Mouse (Mus musculus): ENCODE measurements around the gene Qrich2.
"Not testable (repeated sequence)": the region's sequence is repeated elsewhere in the genome, so short reads cannot be mapped to it uniquely, and the experiment has no call there.

Gene Qrich2

DNA sequence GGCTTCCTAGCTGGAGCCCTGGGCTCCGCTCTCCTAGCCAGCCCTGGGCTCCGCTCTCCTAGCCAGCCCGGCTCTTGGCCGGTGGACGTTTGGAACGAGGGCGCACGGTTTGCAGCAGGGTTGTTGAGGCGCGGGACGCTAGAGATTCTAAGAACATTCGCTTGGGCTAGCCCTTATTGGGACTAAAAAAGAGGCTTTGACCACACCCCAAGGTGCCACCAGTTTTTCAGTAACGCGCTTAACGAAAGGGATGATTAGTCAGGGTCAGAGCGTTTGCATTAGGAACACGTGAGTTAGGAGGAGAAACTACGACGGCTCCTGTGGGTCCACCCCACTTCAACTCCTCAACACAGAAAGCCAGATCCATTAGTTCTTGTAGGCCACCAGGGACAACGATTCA, at the start of gene Qrich2:
Qrich2 (minus strand) TSS at position 101 of the 400 bp plus-strand sequence.
- DNase-seq (ENCODE audit: low read depth), result no peak

DNA sequence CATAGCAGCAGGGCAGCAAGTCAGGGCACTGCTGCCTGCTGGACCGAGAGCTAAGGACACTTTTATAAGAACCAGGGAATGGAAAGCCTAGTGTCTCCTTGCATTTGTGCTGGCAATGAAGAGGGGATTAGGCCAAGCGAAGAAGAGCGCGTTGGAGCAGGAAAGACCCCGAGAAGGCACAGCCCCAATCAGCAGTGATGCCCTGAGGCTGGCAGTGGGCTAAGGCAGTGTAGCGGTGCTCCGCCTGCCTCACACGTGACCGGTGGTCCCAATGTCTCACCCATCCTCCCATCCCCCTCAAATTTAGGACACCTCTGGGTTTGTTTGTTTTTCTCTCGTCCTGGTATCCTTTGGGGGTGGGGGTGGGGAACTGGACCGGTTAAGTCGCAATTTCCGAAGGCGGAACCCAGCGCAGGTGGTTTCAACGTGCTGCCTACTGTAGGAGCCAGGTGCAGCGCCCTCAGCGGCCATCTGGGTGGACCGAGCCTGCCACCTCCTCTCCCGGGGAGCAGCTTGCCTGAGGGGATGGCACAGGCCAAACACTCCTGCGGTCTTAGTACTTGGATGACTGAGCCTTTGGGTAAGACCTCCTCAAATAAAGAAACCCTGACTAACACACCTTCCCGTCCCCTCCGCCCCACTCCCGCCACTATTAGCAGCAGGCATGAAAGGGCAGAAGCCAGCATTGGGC, 49.4 kb upstream of the Qrich2 start:
- no peak for DNase-seq (ENCODE audit: low read depth)

DNA sequence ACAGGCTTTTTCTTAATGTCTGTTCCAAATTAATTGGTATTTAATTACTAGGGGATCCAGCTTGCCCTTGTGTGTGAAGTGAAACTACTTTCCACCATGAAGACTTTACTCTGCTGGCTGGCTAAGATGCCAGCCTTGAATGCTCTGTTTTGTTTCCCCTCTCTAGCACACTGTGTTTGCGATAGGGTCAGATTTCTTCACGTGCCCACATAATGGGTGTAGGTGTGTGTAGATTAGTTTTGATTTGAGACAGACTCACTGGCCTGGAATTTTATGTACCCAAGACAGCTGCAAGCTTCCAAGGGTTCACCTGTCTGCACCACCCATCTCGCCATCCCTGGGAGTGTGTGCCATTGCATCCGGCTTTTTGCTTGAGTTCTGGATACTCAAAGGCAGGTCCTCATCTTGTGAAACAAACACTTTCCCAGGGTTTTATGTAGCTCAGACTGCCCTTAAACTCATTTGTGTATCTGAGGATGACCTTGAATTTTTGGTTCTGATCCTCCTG, 47.5 kb upstream of the Qrich2 start:
- no peak for DNase-seq (ENCODE audit: low read depth)

DNA sequence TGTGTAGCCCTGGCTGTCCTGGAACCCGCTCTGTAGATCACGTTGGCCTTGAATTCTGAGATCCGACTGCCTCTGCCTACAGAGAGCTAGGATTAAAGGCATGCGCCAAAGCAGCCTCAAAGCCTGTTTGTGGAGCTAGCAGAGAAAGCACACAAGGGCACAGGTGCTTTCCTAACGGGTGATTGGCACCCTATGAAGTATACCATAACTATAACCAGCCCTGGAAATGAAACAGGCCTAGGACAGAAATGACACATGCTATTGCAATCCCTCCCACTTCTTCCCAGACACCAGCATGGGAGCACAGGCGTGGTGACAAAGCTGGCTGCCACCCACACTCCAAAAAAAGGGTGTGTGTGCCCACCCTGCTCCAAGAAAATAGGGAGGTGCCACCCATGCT, 46.9 kb upstream of the Qrich2 start:
- DNase-seq (ENCODE audit: low read depth), result no peak

DNA sequence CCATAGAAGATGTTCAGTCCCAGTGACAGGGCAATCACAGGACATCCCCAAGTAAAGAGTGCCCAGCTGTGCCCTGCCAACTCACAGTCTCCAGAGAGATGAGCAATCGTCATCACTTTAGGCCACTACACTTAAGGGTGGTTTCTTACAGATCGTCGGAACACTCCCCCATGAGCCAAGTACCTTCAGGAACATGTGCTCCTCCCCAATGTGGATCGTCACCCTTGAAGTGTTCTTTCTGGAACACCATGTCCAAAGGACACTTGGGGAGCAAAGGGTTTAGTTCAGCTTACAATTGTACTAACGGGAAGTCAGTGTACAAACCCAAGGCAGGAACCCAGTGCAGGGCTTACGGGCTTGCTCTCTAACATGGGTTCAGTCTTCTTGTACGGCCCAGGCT, 46.1 kb upstream of the Qrich2 start:
- DNase-seq (ENCODE audit: low read depth), result no peak

DNA sequence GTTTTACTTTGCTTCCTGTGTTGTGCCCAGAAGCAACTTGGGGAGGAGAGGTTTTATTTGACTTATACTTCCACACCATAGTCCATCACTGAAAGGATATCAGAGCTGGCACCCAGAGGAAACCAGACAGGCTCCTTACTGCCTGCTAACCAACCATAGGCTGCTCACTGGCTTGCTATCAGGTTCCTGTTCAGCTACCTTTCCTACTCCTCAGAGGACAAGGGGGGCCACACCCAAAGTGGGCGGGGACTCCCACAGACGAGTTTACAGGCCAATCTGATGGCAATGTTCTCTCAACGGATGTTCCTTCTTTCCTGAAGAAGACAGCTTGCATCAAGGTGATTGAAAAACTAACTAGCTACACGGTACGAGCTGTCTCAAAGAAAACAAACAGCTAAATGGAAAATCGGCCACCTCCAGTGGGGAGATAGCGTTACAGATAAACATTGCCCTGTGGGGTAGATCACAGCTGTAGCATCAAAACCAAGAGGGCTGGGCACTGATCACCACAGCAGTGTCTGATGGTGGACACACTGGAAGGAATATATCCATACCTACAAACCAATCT, 45.3 kb upstream of the Qrich2 start:
- DNase-seq (ENCODE audit: low read depth), result no peak

DNA sequence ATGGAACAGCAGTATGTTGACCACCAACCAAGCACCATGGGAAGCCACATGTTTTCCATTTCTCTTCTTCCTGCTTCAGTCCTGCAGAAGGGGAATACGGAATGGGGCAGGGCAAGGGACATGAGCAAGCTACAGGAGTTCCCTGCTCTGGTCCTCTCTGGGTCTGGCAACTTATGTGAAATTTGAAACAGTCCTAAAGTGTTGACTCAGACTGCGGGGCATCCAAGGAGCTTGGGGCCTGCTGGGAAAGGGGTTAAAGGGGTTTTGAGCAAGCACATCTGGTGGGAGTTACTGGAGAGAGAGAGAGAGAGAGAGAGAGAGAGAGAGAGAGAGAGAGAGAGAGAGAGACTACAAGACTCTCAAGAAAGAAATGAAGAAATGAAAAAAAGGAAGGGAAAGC, 42.6 kb upstream of the Qrich2 start:
- no peak for DNase-seq (ENCODE audit: low read depth)

DNA sequence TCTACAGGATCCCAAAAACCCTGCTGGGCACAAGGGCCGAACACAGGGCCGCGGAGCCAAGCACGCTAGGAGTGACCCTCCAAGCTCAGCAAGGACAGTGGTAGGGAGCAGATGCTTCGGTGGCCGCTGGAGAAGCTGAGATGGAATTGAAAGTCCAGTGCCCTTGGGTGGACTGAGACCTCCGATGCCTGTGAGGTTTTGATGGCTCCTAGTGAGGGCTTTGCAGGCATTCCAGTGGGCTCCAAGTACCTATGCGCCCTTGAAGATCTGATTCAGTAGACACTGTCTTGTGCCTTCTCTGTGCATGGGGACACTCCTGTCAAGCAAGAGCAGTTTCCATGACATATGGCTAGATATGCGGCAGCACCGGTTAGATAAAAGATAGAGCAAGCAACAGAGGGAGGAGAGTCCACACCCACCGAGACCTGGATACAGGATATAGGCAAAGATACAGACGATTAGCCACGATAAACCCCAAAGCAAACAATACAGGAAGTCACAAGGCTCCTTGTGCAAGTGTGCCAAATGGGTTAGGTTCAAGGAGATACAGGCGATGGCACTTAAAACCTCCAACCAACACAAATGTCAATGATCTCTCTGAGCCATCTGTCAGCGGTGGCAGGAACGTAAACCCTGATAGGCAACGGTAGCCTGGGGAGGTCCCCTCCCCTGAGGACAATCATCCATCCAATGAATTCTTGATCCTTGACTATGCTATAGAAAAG, 40.3 kb upstream of the Qrich2 start:
- no peak for DNase-seq (ENCODE audit: low read depth)

DNA sequence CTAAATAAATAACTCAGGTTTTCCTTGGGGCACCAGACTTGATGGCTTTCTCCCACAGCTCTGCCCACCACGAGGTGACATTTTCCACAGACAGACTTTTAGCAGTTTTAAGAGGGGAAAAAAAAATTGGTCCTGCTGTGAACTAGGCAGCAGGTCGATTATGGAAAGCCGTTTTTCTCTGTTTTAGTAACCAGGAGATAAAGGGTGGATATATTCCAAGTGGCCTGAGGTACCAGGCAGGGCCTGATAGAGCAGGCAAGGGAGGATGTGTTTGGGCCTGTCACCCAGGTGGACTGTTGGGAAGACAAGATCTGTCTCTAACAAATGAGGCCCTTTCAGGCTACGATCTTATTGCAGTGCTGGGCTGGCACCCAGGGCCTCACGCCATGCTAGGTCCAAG, 39.5 kb upstream of the Qrich2 start:
- no peak for DNase-seq (ENCODE audit: low read depth)

DNA sequence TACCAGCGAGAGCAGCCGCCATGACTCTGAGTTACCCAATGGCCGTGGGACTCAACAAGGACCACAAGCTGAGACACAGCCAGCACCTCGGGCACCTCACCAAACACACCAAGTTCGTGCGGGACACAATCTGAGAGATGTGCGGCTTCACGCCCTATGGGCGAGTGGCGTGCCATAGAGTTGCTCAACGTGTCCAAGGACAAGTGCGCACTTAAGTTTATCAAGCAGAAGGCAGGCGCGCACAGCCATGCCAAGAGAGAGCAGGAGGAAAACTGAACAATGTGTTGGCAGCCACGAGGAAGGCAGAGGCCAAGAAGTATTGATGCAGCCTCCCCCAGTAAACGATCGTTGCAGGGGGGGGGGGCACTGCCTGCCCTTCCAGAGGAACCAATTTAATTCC, 38.5 kb upstream of the Qrich2 start:
- no peak for DNase-seq (ENCODE audit: low read depth)

DNA sequence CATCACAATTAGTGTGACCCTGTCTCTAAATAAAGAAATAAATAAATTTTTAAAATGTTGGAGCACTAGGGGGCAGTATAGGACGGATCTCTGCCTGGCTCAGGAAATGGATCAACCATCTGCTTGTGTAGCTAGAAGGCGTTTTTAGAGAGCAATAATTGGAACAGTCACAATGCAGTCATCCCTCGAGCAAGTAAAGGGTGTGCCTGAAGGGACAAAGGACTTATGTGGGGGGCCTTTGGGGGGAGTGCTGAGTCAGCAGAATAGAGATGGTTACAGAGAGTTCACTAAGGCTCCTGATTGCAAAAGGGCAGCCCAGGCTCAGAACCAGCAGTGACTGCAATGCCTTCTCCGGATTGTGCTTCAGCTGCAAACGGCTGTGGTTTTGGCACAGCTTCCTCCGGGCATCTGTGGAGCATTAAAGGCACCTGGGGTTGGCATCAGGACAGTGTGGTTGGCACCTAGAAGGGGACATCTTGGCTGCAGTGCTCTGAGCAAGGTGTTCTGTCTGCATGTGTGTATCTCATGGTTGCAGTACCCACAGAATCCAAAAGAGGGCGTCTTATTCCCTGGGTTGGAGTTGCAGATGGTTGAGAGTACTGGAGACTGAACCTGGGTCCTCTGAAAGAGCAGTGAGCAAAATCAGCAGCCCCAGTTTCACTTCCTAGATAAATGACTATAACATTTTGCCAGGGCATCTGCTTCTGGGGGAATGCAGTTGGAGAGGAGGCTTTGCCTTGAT, 35.1 kb upstream of the Qrich2 start:
- peak; percentile 69 for DNase-seq (ENCODE audit: low read depth)

DNA sequence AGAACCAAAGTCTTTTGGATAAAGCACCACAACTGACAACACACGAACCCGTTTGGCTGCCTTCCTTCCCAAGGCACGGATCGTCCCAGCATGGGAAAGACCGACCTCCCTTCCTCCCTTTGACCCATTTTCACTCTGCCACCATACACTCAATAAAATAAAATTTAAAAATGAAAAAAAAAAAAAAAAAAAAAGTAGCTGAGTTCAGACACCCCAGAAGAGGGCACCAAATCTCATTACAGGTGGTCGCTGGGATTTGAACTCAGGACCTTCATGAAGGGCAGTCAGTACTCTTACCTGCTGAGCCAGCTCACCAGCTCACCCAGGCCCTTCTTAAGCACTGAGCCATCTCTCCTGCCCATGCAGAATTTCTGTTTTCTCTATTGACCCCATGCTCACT, 33.0 kb upstream of the Qrich2 start:
- DNase-seq (ENCODE audit: low read depth), result no peak

DNA sequence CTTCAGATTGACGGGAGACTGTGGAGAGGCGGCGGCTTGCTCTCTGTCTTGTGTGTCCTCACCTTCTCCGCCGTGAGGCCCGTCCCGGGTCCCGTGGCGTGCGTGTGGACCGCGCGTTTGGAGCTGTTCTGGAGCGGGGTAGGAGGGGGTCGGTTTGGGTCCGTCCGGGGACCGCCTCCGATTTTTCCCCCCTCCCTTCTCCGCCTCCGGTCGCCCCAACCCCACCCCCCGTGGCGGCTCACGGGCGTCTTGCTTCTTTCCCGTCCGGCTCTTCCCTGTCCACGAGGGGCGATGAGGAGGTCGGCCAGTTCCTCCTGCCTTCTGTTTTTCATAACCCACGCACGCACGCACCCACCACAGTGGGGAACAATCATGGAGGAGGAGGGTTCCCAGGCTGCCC, 32.6 kb upstream of the Qrich2 start:
- DNase-seq (ENCODE audit: low read depth), result no peak

DNA sequence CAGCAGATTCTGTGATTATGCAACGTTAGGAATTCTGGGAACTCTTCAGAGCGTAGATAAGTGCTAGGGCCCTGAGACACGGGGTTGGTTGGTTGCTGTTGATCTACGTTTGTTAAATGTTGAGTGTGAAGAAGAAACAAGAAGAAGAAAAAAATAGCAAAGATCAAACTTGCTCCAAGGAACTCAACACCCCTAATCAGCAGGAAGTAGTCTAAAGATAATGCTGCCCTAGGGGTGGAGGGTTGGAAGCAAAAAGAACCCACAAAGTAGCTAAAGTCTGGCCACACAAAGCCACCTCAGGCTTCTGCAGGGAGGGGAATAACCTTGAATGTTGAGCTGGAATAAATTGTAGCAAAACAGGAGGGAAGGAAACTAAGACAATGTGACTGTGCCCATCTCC, 31.3 kb upstream of the Qrich2 start:
- no peak for DNase-seq (ENCODE audit: low read depth)

DNA sequence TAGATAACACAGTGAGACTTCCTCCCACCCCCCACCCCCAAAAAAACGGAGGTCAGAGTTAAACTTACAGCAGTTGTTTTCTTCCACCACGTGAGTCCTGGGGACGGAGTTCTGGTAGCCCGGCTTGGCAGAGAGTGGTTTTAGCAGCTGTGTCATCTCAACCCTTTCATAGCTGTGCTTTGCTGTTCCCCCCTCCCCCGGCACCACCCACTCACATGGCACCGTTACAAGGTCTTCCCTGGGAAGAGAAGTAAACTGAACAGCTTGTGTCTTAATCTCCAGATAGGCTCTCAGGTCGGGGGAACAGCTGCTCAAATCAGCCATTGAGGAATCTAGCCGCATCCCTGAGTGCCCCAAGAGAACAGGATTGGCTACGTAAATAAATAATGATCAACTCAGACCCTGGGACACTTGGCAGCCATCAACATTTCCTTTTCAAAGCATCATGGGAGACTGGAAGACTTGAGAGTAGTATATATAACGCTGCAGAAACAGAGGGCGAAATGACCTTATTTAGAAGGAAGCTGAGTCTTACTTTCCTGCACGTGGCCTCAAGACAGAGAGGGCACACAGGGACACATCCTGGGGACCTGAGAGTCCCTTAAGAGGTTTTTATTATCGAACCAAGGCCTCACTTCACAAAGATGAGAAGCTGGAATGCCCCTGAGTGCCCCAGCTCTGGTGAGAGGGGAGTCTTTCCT, 28.6 kb upstream of the Qrich2 start:
- no peak for DNase-seq (ENCODE audit: low read depth)

DNA sequence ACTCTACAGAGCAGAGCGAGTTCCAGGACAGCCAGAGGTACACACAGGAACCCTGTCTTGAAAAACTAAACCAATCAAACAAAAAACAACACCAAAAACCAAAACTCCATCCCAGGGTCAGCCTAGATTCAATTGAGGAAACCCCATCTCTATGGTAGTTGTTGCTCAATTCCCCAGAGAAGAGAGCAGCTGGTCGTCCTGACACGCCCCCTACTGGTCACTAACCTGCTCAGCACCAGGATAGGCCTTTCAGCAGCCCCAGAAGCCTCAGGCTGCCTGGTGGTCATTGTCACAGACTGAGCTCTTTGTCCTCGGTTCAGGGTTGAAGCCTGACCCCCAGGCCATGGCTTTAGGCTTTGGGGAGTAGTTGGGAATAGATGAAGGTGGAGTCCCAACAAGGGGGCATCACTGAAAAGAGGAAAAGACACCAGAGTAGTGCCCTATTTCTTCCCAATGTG, 27.8 kb upstream of the Qrich2 start, which contains the start of gene Prpsap1:
Prpsap1 (minus strand) TSS at position 408 of the 458 bp plus-strand sequence.
- peak; percentile 79 for DNase-seq (ENCODE audit: low read depth)

DNA sequence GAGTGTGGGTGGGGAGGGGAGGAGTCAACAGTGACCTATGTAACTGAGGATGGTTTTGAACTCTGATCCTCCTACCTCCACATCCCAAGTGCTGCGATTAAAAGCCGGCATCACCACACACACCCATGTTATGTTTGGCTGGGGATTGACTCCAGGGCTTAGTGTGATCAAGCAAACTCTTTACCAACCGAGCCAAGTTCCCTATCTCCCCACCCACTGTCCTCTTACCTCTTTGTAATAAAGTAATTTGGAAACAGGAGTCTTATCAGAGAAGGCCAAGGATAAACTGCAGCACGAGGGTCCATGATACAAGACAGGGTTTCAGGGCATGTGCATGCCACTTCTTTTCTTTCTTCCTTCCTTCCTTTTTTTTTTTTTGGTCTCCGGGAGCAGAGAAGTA, 27.1 kb upstream of the Qrich2 start:
- DNase-seq (ENCODE audit: low read depth), result no peak

DNA sequence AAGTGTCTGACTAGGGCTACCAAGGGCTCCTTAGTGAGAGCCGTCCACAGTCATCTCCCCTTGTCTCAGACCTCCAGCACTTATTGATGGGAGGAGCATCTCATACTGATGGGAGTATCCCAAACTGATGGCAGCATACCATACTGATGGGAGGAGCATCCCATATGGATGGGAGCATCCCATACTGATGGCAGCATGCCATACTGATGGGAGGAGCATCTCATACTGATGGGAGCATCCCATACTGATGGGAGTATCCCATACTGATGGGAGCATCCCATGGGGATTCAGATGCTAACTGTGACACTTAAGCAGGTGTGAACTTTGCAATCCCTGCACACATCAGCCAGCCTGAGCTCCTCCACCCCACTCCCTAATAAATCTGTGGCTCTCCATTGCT, 26.5 kb upstream of the Qrich2 start:
- DNase-seq (ENCODE audit: low read depth), result not testable (repeated sequence)

DNA sequence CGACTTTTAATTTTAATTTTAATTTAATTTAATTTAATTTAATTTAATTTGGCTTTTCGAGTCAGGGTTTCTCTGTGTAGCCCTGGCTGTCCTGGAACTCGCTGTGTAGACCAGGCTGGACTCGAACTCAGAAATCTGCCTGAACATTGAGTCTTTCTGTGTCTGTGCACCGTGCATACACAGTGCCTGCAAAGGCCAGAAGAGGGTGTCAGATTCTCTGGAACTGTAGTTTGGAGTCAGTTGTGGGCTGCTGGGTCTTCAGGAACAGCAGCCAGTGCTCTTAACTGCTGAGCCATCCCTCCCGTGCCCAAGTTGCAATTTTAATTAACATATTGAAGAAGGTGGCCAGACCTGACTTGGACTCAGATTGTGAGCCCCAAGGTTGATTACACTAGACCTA, 25.3 kb upstream of the Qrich2 start:
- DNase-seq (ENCODE audit: low read depth), result no peak

DNA sequence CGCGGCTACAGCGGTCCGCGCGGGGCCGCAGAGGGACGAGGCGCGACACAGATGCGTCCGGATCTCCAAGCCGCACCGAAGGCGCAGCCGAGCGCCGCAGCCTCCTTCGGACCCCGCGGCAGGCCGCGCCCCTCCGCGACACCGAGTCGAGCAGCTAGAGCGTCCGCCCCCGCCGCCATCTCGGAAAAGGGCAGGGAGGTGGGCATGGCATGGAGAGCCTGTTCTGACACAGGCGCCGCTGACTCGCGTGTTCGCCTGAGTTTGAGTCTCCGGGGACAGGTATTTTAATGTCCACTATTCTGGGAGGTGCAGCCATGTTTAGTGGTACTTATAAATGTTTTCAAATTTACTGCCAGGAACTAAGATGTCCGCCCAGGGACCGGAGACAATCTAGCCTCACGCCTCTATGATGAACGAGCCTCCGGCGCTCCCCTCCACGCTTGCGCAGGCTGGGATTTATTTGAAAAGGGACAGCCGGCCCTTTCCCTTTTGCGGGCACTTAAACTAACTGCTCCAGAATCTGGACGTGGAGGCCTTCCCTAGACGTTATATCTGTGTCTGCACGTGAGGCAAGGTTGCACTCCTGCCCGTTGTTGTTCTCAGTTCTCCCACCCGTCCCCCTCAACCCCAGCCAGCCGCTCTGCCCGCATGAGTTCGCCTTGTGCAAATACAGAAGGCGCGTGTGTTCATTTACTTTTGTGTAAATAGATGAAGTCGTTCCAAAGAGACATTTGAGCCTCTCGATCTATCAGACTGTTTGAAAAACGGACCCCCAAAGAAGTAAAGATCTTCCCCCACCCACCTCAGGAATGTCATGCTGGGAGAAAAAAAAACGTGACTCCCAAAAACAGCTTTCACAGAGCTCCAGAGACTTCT, 24.4 kb upstream of the Qrich2 start:
- peak; percentile 95 for DNase-seq (ENCODE audit: low read depth)

DNA sequence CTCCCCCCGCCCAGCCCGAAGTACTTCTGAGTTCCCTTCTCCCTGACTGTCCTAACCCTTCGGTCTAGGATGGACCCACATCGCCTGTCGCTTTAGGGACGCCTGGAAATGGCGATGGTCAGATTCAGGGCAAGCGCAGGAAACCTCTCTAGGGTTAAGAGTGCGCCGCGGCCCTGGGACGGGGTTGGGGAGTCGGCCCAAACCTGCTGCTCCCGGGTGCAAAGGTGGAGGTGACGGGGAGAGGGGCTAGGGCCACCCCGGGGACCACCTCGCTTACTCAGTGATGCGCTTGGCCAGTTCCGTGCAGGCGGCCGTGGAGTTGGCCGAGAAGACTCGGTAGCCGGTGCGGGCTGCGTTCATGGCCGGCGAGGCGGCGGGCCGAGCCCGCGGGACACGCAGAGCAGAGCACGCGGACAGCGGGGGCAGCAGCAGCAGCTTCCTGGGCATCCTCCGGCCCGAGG, 23.8 kb upstream of the Qrich2 start:
- no peak for DNase-seq (ENCODE audit: low read depth)
